In genomic region chr5:13197886-13198285, GRCm38 (mm10) we compare ENCODE assay signal across 21 mouse cellular contexts.
DNase-seq lines count a peak whose midpoint lies in the region; ATAC-seq lines count a peak whose summit lies in the region.
"Had no signal": no experiment of that assay in that cellular context is flagged by ENCODE, and none has a peak within 500 bp of the region (broad histone marks: within the 10 kb centered on the region; RNA-seq: fewer than 3 reads in every experiment).

No protein-coding gene starts in this region.

- peaks cover 33% of the 10 kb centered on the region for H3K27me3 ChIP-seq in hindbrain, embryonic 10.5 days (ENCODE audit: insufficient read depth, poor library complexity, severe bottlenecking)
- H3K27me3 ChIP-seq in hindbrain, embryonic 13.5 days = no peaks in the 10 kb centered on the region
- H3K27me3 ChIP-seq in embryonic facial prominence, embryonic 12.5 days = no peaks in the 10 kb centered on the region
- H3K27me3 ChIP-seq: CH12.LX; heart, embryonic 15.5 days had no signal

- no peak overlapping the region for H3K27ac ChIP-seq in hindbrain, embryonic 10.5 days
- no peak overlapping the region for H3K27ac ChIP-seq in hindbrain, embryonic 13.5 days
- no peak overlapping the region for H3K27ac ChIP-seq in embryonic facial prominence, embryonic 12.5 days
- H3K27ac ChIP-seq: heart, embryonic 15.5 days; kidney, postnatal 0 days; layer of hippocampus, adult 2 months had no signal

- H3K4me2 ChIP-seq in hindbrain, embryonic 13.5 days = no peak overlapping the region
- no peak overlapping the region for H3K4me2 ChIP-seq in embryonic facial prominence, embryonic 12.5 days (replicated peaks)
- H3K4me2 ChIP-seq: heart, embryonic 15.5 days had no signal

- H3K9me3 ChIP-seq in hindbrain, embryonic 10.5 days = no peaks in the 10 kb centered on the region
- no peaks in the 10 kb centered on the region for H3K9me3 ChIP-seq in hindbrain, embryonic 13.5 days
- no peaks in the 10 kb centered on the region for H3K9me3 ChIP-seq in embryonic facial prominence, embryonic 12.5 days
- H3K9me3 ChIP-seq: heart, embryonic 15.5 days had no signal

- no peak for ATAC-seq in hindbrain, embryonic 13.5 days (ENCODE audit: low FRiP score)
- ATAC-seq in embryonic facial prominence, embryonic 12.5 days (ENCODE audit: insufficient number of reproducible peaks, insufficient read depth, low FRiP score, low TSS enrichment) = 0 out of 2 replicates have a peak, but pooled peaks have one; percentile 67
- ATAC-seq: forebrain, embryonic 14.5 days; intestine, embryonic 16.5 days had no signal

- H3K9ac ChIP-seq in hindbrain, embryonic 13.5 days = no peak overlapping the region
- no peak overlapping the region for H3K9ac ChIP-seq in embryonic facial prominence, embryonic 12.5 days
- H3K9ac ChIP-seq: heart, embryonic 15.5 days had no signal

- 10% methylated on average over 3 of the region's 3 CpGs for WGBS in hindbrain, embryonic 10.5 days
- WGBS in hindbrain, embryonic 13.5 days = 12% methylated on average over 3 of the region's 3 CpGs
- 17% methylated on average over 3 of the region's 3 CpGs for WGBS in embryonic facial prominence, embryonic 12.5 days

- H3K4me3 ChIP-seq in hindbrain, embryonic 10.5 days = no peak overlapping the region
- no peak overlapping the region for H3K4me3 ChIP-seq in hindbrain, embryonic 13.5 days
- no peak overlapping the region for H3K4me3 ChIP-seq in embryonic facial prominence, embryonic 12.5 days
- H3K4me3 ChIP-seq: heart, embryonic 15.5 days; layer of hippocampus, adult 2 months had no signal

- H3K36me3 ChIP-seq in hindbrain, embryonic 10.5 days = no peaks in the 10 kb centered on the region
- no peaks in the 10 kb centered on the region for H3K36me3 ChIP-seq in hindbrain, embryonic 13.5 days
- no peaks in the 10 kb centered on the region for H3K36me3 ChIP-seq in embryonic facial prominence, embryonic 12.5 days
- H3K36me3 ChIP-seq: heart, embryonic 15.5 days had no signal

- H3K4me1 ChIP-seq in hindbrain, embryonic 10.5 days (replicated peaks) = peaks cover 7% of the 10 kb centered on the region
- H3K4me1 ChIP-seq in hindbrain, embryonic 13.5 days (replicated peaks) = no peaks in the 10 kb centered on the region
- 0 out of 2 replicates have a peak, but pooled peaks cover 3% of the 10 kb centered on the region for H3K4me1 ChIP-seq in embryonic facial prominence, embryonic 12.5 days
- H3K4me1 ChIP-seq: heart, embryonic 15.5 days had no signal

- peak; percentile 37 for DNase-seq in hindbrain, embryonic 10.5 days (ENCODE audit: low spot score)
- peak; percentile 77 for DNase-seq in embryo, embryonic 10 days (ENCODE audit: low spot score)
- peak; percentile 35 for DNase-seq in mesoderm, embryonic 11.5 days (ENCODE audit: low read depth, low spot score)
- no peak for DNase-seq in right cerebral cortex, postnatal 36 days (ENCODE audit: low spot score in 2 of 2)
- DNase-seq in kidney, adult 11 months = no peak
- DNase-seq in thymus, postnatal 4 days = no peak
- DNase-seq: adrenal gland, postnatal 25 days; cerebellum, adult 18-20 months; cerebellum, postnatal 25 days; gastrocnemius, postnatal 25 days; heart, postnatal 4 days; right cerebral cortex, adult 18-20 months; thymus, postnatal 14 days had no signal

Comparison
In these comparisons a context has a peak if more than half of its experiments do, and no peak if none do; other contexts are left out.
1. DNase-seq: peak in hindbrain, embryonic 10.5 days (single experiment), embryo, embryonic 10 days (single experiment) and mesoderm, embryonic 11.5 days (single experiment); none in right cerebral cortex, postnatal 36 days (0 of 2), kidney, adult 11 months (single experiment) and thymus, postnatal 4 days (single experiment).